Mouse (Mus musculus) megakaryocyte, embryonic 14.5 days (primary cell): ENCODE results near the gene Gm49630. TPM values are rescaled to one million over a fixed set of nuclear protein-coding genes. Genes with fewer than 3 reads are reported as not detected.
"Not testable (repeated sequence)": the region's sequence is repeated elsewhere in the genome, so short reads cannot be mapped to it uniquely, and the experiment has no call there.

Source experiments
- H3K27me3 ChIP-seq: replicated peaks from 2 replicates; pipeline ENCODE3; 2012; ENCODE audit warnings: inconsistent platforms
- H3K36me3 ChIP-seq: replicated peaks from 2 replicates; pipeline ENCODE3; 2012; ENCODE audit warnings: low read length, inconsistent platforms, mixed read lengths
- H3K4me1 ChIP-seq: 2 replicates; pipeline ENCODE4 v1.6.1; 2012; ENCODE audit warnings: inconsistent platforms
- H3K4me3 ChIP-seq: replicated peaks from 2 replicates; pipeline ENCODE3; 2012; ENCODE audit warnings: moderate library complexity, mild to moderate bottlenecking, inconsistent platforms
- H3K9me3 ChIP-seq: 2 replicates; pipeline ENCODE4 v1.6.1; 2012; ENCODE audit warnings: inconsistent platforms
- polyA plus RNA-seq: library from polyadenylated mRNA; stranded (reverse); fragments of >175 nt; gene quantifications from 2 replicates; pipeline ENCODE4 v1.2.3, GENCODE M21; 2012; ENCODE audit warnings: low replicate concordance; ENCODE audit not compliant: insufficient read depth

Gene Gm49630
- polyA plus RNA-seq, 1 experiment: not detected

DNA sequence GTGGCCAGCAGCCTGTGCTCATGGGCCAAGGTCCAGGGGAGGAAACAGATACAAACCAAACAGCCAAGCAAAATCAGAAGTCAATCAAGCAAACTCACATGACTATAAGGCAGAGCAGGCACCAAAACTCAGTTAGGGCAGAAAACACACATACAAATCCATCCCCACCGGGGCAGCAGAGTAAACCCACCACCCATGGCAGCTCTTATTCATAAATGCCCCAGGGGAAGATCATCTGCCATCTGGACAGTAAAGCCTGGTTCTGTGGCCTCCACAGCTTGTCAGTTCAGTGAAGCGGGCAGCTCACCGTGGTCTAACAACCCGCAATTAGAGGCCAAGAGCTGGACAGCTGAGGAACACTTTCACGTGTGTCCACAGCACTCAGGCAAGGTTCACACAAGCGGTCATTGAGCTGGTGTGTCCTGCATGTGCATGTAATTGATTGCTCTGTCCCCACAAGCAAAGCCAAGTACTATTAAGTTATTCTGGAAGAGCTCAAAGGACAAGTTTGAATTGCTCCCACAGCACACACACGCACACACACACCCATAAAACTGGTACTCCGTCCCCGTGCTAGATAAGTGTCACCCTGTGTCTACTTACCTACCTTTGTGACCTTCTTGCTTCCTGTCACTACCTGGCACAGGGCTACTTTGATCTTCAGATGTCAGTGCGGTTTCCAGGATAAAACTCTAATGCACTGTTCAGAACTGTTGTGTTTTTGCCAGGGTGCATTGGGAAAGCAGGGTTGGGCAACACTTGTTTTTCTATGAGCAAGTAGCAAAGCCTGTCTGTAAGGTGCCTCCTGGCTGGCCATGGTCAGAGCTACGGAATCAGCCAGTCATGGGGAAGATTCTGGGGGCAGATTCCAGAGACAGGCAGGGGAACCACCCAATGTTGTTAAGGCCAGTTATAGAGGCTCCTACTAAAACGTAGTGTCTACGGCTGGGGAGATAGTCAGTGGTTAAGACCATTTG is 11.7 kb upstream of the Gm49630 start:
- not testable (repeated sequence) for H3K9me3 ChIP-seq, H3K4me1 ChIP-seq, H3K36me3 ChIP-seq, H3K27me3 ChIP-seq, H3K4me3 ChIP-seq

DNA sequence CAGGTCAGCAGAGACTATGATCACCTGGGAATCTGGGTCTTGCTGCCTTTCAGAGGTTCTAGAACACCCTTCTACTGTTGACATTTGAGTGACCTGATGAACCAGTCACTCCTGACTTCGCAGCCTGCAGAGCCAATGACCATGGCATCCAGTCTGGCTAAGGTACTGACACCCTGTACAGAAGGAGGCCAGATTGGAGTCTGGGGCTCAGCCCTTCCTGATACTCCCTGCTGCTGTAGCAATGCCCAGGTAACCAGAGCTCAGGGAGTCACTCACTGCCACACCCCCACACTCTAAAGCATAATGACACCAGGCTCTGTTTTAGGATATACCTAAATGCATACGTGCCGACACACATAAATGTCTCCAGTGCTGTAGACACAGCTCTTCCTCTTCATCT is 10.9 kb upstream of the Gm49630 start:
- H3K27me3 ChIP-seq, H3K4me3 ChIP-seq, H3K9me3 ChIP-seq, H3K4me1 ChIP-seq, H3K36me3 ChIP-seq: not testable (repeated sequence)

DNA sequence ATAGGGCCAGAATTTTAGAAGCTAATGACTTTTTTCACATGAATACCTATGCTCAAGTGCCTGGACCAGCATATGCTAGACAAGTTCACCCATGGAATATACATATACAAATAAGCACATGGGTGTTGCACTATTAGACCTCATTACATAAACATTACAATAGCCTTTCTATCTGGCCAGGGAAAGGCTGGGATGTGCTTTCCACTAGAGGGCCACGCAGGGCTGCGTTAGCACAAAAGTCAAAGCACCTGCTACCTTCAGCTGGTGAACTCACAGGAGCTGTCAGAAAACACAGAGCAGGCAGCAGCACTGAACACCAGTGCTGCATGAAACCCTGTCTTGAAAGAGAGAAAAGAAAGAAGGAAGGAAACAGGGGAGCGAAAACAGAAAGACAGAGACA is 6.1 kb upstream of the Gm49630 start:
- not testable (repeated sequence) for H3K36me3 ChIP-seq, H3K27me3 ChIP-seq, H3K4me3 ChIP-seq, H3K4me1 ChIP-seq, H3K9me3 ChIP-seq

DNA sequence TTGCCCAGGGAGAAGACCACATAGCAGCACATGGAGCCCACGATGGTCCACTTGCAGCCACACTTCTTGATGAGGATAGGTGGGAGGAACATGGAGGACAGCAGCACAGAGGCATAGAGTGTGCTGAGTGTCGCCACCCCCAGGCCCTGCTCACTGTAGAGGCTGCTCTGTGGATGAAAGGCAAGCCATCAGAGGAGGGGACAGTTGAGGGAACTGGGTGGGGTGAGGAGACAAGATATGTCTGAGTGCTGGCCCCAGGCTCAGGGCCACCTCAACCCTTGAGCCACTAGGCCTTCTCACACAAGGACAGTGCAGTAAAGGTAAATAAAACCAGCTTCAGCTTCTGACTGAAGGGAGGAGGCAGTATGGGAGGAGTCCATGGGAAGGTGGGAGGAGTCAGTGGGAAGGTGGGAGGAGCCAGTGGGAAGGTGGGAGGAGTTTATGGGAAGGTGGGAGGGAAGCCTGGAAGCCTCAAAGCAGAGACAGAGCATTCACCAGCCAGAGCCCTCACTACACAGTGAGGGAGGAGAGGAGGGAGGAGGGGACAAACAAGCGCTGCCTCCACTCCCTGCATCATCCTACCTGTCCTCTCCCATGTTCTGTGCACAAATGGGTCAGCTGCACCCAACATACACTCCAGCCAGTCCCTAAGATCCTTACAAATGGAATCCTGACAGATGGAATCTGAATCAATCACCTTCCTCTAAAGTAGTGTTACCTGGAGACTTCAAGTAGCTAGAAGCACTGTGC is 5.3 kb upstream of the Gm49630 start:
- H3K9me3 ChIP-seq, H3K36me3 ChIP-seq, H3K4me3 ChIP-seq, H3K4me1 ChIP-seq, H3K27me3 ChIP-seq: not testable (repeated sequence)

DNA sequence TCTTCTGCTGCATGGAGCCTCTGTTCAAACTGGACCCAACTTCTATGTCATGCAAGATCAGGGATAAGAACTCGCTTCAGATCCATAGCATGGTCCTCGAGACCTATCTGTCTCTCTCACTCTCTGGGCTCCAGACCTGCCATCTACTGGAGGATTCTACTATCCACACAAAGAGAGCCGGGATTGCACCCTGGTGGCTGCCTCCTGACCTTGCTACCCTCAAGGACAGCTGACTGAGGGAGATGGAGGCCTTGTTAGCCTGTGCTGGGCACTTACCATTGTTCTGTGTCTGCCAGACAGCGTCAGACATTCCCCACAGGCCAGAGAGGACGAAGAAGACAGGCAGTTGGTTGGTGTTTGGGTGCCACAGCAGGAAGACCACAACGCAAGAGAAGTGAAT is 2.4 kb downstream of the Gm49630 start:
- H3K36me3 ChIP-seq, H3K4me3 ChIP-seq, H3K9me3 ChIP-seq, H3K4me1 ChIP-seq, H3K27me3 ChIP-seq: not testable (repeated sequence)

DNA sequence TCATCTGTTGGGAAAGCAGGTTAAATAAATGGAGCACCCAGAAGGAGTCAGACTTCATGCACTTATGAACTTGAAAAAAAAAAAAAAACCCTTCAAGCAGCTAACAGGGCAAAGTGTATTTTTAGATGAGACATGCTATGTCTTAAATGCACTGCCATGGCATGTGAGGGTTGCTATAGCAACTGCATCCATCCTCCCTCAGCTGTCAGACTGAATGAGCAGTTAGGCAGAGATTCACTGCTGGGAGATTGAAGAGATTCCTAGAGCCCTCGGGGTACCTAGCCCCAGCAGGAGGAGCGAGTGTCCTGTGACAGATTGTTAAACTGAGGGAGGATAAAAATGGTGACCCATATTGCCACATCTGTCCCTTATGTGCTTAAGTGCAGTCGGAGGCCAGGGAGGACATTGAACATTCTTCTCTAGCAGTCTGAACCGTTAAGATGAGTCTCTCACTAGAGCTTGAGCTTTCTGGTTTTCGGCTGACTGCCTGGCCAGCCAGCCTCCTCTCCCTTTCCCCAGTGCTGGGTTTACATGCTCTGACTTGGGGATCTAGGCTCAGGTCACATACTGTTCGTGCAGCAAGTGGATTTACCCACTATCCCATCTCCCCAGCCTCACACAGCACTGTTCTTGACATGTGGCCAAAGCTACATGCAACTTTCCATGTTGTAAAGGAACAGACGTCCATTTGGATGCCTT is 5.0 kb downstream of the Gm49630 start:
- not testable (repeated sequence) for H3K36me3 ChIP-seq, H3K4me3 ChIP-seq, H3K27me3 ChIP-seq, H3K4me1 ChIP-seq, H3K9me3 ChIP-seq

DNA sequence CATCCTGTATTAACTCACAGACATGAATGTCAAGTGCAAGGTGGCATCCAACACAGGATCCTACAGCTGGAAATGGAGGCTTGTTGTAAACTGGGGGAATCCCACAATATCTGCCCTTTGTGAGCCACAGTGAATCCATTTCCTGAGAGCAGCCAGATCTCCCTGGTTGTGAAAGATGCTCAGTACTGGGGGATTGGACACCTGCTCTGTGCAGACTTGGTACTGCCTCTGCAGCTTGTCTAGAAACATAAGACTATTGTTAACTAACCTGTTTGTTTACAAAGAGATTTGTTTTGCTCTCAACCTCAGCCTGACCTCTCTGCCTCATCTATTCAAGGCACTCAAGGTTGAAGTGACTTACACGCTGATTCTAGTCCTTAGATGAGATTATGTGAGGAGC is 5.5 kb downstream of the Gm49630 start:
- not testable (repeated sequence) for H3K4me3 ChIP-seq, H3K9me3 ChIP-seq

DNA sequence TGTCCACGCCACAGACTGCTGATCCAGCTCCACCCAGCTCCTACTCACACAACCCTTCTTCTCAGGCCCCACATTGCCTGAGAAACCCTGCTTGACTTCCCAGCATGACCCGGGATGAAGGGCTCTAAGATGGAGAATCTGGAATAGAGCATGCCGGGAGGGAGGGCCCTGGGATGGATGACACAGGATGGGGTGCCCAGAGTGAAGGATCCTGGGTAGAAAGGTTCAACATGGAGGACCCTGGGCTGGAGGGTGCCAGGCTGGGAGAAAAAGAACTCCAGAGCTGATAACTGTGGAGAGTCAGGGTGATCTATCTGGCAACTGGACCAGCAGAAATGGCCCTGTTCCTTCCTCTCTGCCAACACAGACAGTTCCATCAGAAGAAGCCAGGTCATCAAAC is 6.2 kb downstream of the Gm49630 start:
- not testable (repeated sequence) for H3K4me3 ChIP-seq, H3K27me3 ChIP-seq, H3K36me3 ChIP-seq, H3K4me1 ChIP-seq, H3K9me3 ChIP-seq

More for the DNA sequence above, 5.5 kb downstream of the Gm49630 start:
- not testable (repeated sequence) for H3K27me3 ChIP-seq, H3K4me1 ChIP-seq, H3K36me3 ChIP-seq

DNA sequence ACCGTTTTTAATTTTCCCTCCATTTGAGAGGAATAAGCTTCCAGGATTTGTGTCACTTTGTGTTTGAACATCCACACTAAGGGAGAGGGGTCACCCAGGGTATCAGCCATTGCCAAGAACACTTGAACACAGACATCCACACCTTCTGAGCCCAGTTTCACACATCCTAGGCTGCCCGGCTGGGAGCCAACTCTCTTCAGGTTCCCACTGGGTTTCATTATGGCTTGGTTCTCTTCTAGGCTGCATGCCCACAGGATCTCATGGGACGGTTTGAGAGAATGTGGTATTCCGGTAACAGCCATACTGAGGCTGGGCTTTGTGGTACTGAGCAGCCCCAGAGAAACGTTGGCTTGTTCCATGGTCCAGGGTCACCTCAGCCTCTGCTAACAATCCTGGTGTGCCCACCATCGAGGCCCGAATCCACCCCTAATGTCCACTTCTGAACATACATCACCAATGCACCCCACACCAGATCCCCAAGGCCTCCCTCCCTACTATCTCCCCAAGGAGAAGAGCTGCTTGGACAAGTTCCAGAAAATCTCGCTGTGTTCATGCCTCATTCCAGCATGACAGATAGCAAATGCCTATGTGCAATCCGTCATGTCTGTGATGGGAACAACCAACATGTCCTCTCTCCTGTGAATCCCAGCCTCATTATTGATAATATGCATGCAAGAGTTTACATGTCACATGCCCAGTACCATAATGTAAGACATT is 10.9 kb downstream of the Gm49630 start:
- not testable (repeated sequence) for H3K4me1 ChIP-seq, H3K27me3 ChIP-seq, H3K9me3 ChIP-seq, H3K36me3 ChIP-seq, H3K4me3 ChIP-seq

DNA sequence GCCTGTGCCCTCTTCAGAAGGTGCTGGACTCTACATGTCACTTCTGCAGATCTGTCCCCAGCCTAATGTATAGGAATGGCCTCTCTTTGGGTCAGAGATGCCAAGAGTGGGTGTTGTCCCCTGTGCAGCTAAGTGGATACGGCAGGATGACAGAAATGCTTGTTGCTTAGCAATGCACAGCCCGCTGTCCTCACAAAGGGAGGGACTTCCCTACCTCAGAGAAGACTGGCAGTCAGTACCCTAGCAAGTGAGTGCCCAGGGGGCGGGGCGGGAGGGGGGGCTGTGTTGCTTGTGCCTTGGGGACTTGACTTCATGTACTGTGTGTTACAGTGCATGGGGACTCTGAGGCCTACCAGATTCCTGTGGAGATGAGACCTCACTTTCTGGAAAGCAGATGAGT is 12.0 kb downstream of the Gm49630 start:
- not testable (repeated sequence) for H3K27me3 ChIP-seq, H3K4me3 ChIP-seq, H3K4me1 ChIP-seq, H3K9me3 ChIP-seq, H3K36me3 ChIP-seq

DNA sequence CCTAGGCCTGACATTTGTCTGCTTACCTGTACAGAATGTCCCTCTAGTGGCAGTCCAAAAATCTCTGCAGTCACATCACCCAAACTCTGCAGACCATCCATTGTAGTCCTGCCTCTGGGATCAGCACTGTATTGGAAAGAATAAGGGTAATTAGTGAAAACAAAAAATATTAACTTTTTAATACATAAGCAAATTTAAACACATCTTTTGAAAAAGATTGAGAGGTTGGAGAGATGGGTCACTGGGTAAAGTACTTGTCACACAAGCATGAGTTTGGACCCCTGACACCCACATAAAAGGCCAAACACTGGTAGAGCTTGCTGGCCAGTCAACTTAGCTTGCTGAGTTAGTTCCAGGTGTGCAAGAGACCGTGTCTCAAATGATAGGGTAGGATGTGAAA is 19.2 kb downstream of the Gm49630 start, which contains the start of gene Ttll2:
Gene Ttll2 (minus strand): TSS at position 101 of the 400 bp plus-strand sequence.
- not testable (repeated sequence) for H3K36me3 ChIP-seq

DNA sequence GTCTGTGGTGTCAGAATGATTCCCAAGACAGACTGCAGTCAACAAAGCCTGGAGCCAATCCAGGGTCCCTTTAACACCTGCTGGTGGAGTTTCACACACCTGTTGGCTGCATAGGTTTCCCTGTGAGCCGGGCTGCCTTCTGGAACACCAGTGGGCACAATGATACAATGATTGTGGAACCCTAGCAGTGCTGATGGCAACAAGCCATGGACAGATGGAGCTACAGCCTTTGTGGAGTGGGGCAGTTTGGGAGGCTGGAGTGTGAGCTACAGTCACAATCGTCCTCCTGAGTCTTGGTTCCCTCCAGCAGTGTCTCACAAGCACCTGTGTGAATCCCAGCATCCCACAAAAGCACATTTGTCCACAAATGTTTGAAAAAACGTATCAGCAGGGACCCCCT is 23.0 kb downstream of the Gm49630 start:
- H3K36me3 ChIP-seq, H3K4me3 ChIP-seq, H3K4me1 ChIP-seq, H3K9me3 ChIP-seq, H3K27me3 ChIP-seq: not testable (repeated sequence)

More for the DNA sequence above, 19.2 kb downstream of the Gm49630 start, which contains the start of gene Ttll2:
- not testable (repeated sequence) for H3K4me3 ChIP-seq, H3K4me1 ChIP-seq, H3K9me3 ChIP-seq, H3K27me3 ChIP-seq

DNA sequence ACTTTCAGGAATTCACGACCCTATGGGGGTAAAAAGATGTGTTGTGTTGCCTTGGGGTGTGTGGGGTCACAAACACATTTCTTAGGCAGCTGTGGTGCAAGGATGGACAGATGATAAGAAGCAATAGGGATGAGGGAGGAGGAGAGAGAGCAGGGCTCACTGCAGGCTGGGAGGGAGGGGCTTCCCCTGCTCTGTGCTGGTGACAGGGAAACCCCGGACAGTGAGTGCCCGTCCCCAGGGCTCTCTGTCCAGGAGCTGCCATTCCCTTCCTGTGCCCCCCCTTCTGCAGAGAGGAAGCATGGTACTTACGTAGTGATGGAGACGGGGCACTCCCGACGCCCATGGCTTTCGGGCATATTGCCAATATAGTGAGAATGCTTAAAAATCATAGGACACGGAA is 34.4 kb downstream of the Gm49630 start:
- not testable (repeated sequence) for H3K4me3 ChIP-seq

DNA sequence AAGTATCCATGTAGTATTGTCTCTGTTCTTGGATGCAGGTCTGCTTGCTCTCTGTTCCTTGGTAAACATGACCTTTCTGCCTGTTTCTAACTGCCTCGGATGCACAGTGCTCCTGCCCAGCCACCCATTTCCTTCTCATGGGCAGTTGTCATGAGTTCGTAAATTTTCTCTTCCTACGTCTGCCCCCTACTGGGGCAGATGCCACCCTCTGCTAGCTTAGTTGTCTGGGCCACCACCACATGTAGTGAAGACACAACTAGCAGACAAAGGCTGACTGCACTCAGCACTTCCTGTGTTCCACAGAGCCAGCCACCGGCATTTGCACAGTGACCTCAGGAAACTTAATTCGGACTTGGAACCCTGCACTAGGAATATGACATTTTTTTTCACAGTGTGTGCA is 39.0 kb downstream of the Gm49630 start:
- not testable (repeated sequence) for H3K27me3 ChIP-seq, H3K36me3 ChIP-seq, H3K4me1 ChIP-seq, H3K9me3 ChIP-seq, H3K4me3 ChIP-seq

More for the DNA sequence above, 34.4 kb downstream of the Gm49630 start:
- not testable (repeated sequence) for H3K9me3 ChIP-seq, H3K36me3 ChIP-seq, H3K27me3 ChIP-seq, H3K4me1 ChIP-seq

DNA sequence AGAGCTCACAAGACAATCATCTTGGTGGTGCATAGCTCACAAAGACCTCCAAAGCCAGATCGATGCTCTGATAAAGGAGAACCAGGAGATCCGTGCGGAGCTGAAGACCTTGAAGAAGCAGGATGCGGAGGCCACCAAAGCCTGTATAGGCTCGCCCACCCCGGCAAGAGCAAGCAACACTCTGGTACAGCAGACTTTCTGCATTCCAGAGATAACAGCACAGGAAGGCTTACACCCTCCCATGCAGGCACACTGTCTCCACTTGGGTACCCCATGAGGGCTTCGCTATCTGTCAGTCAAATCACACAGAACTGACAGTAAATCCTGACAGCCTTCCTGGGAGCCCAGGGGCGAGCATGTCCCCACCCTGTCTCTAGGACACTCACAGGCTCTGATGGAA is 45.4 kb downstream of the Gm49630 start:
- H3K36me3 ChIP-seq: not testable (repeated sequence)

More for the DNA sequence above, 45.4 kb downstream of the Gm49630 start:
- H3K4me1 ChIP-seq, H3K4me3 ChIP-seq, H3K9me3 ChIP-seq, H3K27me3 ChIP-seq: not testable (repeated sequence)
